In the genomic region with DNA sequence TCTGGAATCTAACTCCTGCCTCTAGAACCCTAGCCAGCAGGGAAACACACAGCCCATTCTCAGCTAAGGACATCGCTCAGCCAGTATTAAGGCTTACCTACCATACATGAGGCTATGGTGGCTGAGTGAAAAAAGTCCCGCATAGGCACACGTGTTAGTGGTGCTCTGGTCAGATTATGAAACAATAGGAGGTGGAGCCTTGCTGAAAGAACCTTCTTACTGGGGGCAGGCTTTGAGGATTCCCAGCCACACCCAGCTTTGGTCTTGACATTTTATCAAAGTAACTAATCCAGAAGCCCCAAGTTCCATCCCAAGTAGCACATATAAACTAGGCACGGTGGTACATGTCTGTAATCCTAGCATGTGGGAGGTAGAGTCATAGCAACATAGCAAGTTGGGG, we compare ENCODE assay signal across 17 mouse cellular contexts. TPM values are rescaled to one million over a fixed set of nuclear protein-coding genes. Genes with fewer than 3 reads are reported as not detected.
DNase-seq lines count a peak whose midpoint lies in the region; ATAC-seq and TF ChIP-seq lines count a peak whose summit lies in the region.
"Had no signal": no experiment of that assay in that cellular context is flagged by ENCODE, and none has a peak within 500 bp of the region (broad histone marks: within the 10 kb centered on the region; RNA-seq: fewer than 3 reads in every experiment).

No protein-coding gene starts in this region.

- no peak overlapping the region for H3K4me2 ChIP-seq in lung, postnatal 0 days (replicated peaks; ENCODE audit: low read depth, low read length)
- H3K4me2 ChIP-seq: forebrain, embryonic 15.5 days; liver, embryonic 15.5 days had no signal

- no peak for ATAC-seq in lung, postnatal 0 days
- ATAC-seq: forebrain, embryonic 15.5 days; inflammation-experienced regulatory T-cells, adult 6 months had no signal

- H3K9me3 ChIP-seq in heart, embryonic 10.5 days = no peaks in the 10 kb centered on the region
- no peaks in the 10 kb centered on the region for H3K9me3 ChIP-seq in lung, postnatal 0 days (ENCODE audit: low read length)
- H3K9me3 ChIP-seq: forebrain, embryonic 15.5 days; hindbrain, embryonic 10.5 days; liver, embryonic 15.5 days; midbrain, embryonic 10.5 days had no signal

- TF ChIP-seq CTCF in kidney, adult 2 months (conservative IDR thresholded peaks at IDR 0.05; ENCODE audit: insufficient read depth, insufficient read length, low read depth, low read length) = no peak
- TF ChIP-seq CTCF in lung, postnatal 0 days (IDR thresholded peaks at IDR 0.05) = no peak

- H3K4me1 ChIP-seq in heart, embryonic 10.5 days = peaks cover 95% of the 10 kb centered on the region
- peaks cover 21% of the 10 kb centered on the region for H3K4me1 ChIP-seq in kidney, adult 2 months (ENCODE audit: control insufficient read depth, insufficient read depth, low read length)
- H3K4me1 ChIP-seq in lung, postnatal 0 days (ENCODE audit: insufficient read depth, low read depth, low read length) = peaks cover 48% of the 10 kb centered on the region

- H3K9ac ChIP-seq in lung, postnatal 0 days (replicated peaks; ENCODE audit: low read depth) = no peak overlapping the region
- H3K9ac ChIP-seq: forebrain, embryonic 15.5 days; liver, embryonic 15.5 days had no signal

- TF ChIP-seq EP300 in lung, postnatal 0 days (IDR thresholded peaks at IDR 0.05) = no peak

- no peak for DNase-seq in heart, embryonic 10.5 days (ENCODE audit: low spot score)
- no peak for DNase-seq in heart, adult 11 months
- peak; percentile 14 for DNase-seq in kidney, adult 2 months
- no peak for DNase-seq in kidney, adult 9 months
- DNase-seq in lung, postnatal 0 days (ENCODE audit: low spot score) = peak; percentile 52
- no peak for DNase-seq in lung, adult 18-20 months
- no peak for DNase-seq in left cerebral cortex, adult 8-10 months (ENCODE audit: low spot score in 2 of 2)
- DNase-seq in right cerebral cortex, adult 18-20 months = no peak
- DNase-seq: adrenal gland, postnatal 36 days; cerebellum, postnatal 10 days; embryo, embryonic 11 days had no signal

- TF ChIP-seq POLR2A in kidney, adult 2 months (IDR thresholded peaks at IDR 0.05; ENCODE audit: low read depth, low read length) = no peak

- peak overlapping the region; percentile 31; the same call in 1 of the 2 replicates for H3K27ac ChIP-seq in heart, embryonic 10.5 days
- no peak overlapping the region for H3K27ac ChIP-seq in kidney, adult 2 months (ENCODE audit: insufficient read depth, low read depth, low read length)
- no peak overlapping the region; the same call in 1 of the 2 replicates for H3K27ac ChIP-seq in lung, postnatal 0 days (ENCODE audit: low read length)
- H3K27ac ChIP-seq: forebrain, embryonic 15.5 days; liver, embryonic 15.5 days; midbrain, embryonic 10.5 days had no signal

- peaks cover 76% of the 10 kb centered on the region for H3K36me3 ChIP-seq in heart, embryonic 10.5 days
- H3K36me3 ChIP-seq in kidney, adult 2 months (ENCODE audit: control insufficient read depth, insufficient read depth, low read length) = no peaks in the 10 kb centered on the region
- no peaks in the 10 kb centered on the region for H3K36me3 ChIP-seq in lung, postnatal 0 days (ENCODE audit: insufficient read depth, low read length)
- H3K36me3 ChIP-seq: forebrain, embryonic 15.5 days had no signal

- H3K4me3 ChIP-seq in heart, embryonic 10.5 days = no peak overlapping the region
- no peak overlapping the region for H3K4me3 ChIP-seq in kidney, adult 2 months (ENCODE audit: insufficient read depth, low read depth, low read length)
- no peak overlapping the region for H3K4me3 ChIP-seq in lung, postnatal 0 days (ENCODE audit: low read depth, low read length)
- H3K4me3 ChIP-seq: erythroblast, embryonic 14.5 days; forebrain, embryonic 15.5 days; hindbrain, embryonic 10.5 days; liver, embryonic 15.5 days; midbrain, embryonic 10.5 days had no signal

- WGBS in heart, embryonic 10.5 days = 56% methylated on average over 4 of the region's 4 CpGs
- WGBS in kidney, adult 2 months = 73% methylated on average over 4 of the region's 4 CpGs
- 40% methylated on average over 4 of the region's 4 CpGs for WGBS in lung, postnatal 0 days

- no peaks in the 10 kb centered on the region for H3K27me3 ChIP-seq in heart, embryonic 10.5 days (ENCODE audit: insufficient read depth, poor library complexity, severe bottlenecking)
- no peaks in the 10 kb centered on the region for H3K27me3 ChIP-seq in kidney, adult 2 months (replicated peaks; ENCODE audit: control insufficient read depth, insufficient read depth, low read length)
- no peaks in the 10 kb centered on the region for H3K27me3 ChIP-seq in lung, postnatal 0 days (replicated peaks; ENCODE audit: insufficient read depth, low read length)
- H3K27me3 ChIP-seq: forebrain, embryonic 15.5 days; liver, embryonic 15.5 days had no signal

RNA-seq across cellular contexts. Expression of a gene that starts 16.4 kb away (rescaled TPM):
- 141 and 272 TPM in 2 replicates for polyA plus RNA-seq in heart, embryonic 10.5 days (2016; fragmentation: Nextera tagmentation; extraction: Ambion mirVana)
- 24.8 and 27.0 TPM in 2 replicates for polyA plus RNA-seq in kidney, adult 2 months (2012; rRNA removed)
- 26.7 and 27.9 TPM in 2 replicates for polyA plus RNA-seq in lung, postnatal 0 days (2015; fragmentation: Nextera tagmentation; extraction: Ambion mirVana)
- total RNA-seq in left cerebral cortex, adult 8-10 months (2022) = 10 to 100 TPM; 26.6 to 27.7 (median 27.2) TPM

Comparison
In these comparisons a context has a peak if more than half of its experiments do, and no peak if none do; other contexts are left out.
1. DNase-seq: peak in kidney, adult 2 months (single experiment) and lung, postnatal 0 days (single experiment); none in heart, embryonic 10.5 days (single experiment), heart, adult 11 months (single experiment), kidney, adult 9 months (single experiment), lung, adult 18-20 months (0 of 2), left cerebral cortex, adult 8-10 months (0 of 2) and right cerebral cortex, adult 18-20 months (single experiment).